Mouse (Mus musculus): Measurements from ENCODE around the gene Dcun1d4.

Dcun1d4 gene

GRCm38 (mm10) chr5:73498559-73498958, 17.8 kb downstream of the Dcun1d4 start:
- DNase-seq (ENCODE audit: low read depth), result no peak

- no peak for DNase-seq (ENCODE audit: low read depth)
Observed at GRCm38 (mm10) chr5:73500867-73501440, 20.2 kb downstream of the Dcun1d4 start.

GRCm38 (mm10) chr5:73502422-73502821, 21.6 kb downstream of the Dcun1d4 start:
- no peak for DNase-seq (ENCODE audit: low read depth)

GRCm38 (mm10) chr5:73503015-73503757, 22.4 kb downstream of the Dcun1d4 start:
- DNase-seq (ENCODE audit: low read depth), result no peak

- DNase-seq (ENCODE audit: low read depth), result no peak
Observed at GRCm38 (mm10) chr5:73511074-73511473, 30.3 kb downstream of the Dcun1d4 start.

GRCm38 (mm10) chr5:73512241-73512640, 31.4 kb downstream of the Dcun1d4 start:
- no peak for DNase-seq (ENCODE audit: low read depth)

- no peak for DNase-seq (ENCODE audit: low read depth)
Observed at GRCm38 (mm10) chr5:73512661-73513060, 31.9 kb downstream of the Dcun1d4 start.

- no peak for DNase-seq (ENCODE audit: low read depth)
Observed at GRCm38 (mm10) chr5:73514202-73514601, 33.4 kb downstream of the Dcun1d4 start.

GRCm38 (mm10) chr5:73517299-73517698, 36.5 kb downstream of the Dcun1d4 start:
- no peak for DNase-seq (ENCODE audit: low read depth)

- DNase-seq (ENCODE audit: low read depth), result no peak
Observed at GRCm38 (mm10) chr5:73518424-73519211, 37.8 kb downstream of the Dcun1d4 start.

GRCm38 (mm10) chr5:73520787-73521186, 40.0 kb downstream of the Dcun1d4 start:
- no peak for DNase-seq (ENCODE audit: low read depth)

- no peak for DNase-seq (ENCODE audit: low read depth)
Observed at GRCm38 (mm10) chr5:73523227-73523626, 42.4 kb downstream of the Dcun1d4 start.

- no peak for DNase-seq (ENCODE audit: low read depth)
Observed at GRCm38 (mm10) chr5:73524300-73525000, 43.6 kb downstream of the Dcun1d4 start.

GRCm38 (mm10) chr5:73532222-73532621, 51.4 kb downstream of the Dcun1d4 start:
- no peak for DNase-seq (ENCODE audit: low read depth)

GRCm38 (mm10) chr5:73532879-73533278, 52.1 kb downstream of the Dcun1d4 start:
- DNase-seq (ENCODE audit: low read depth), result no peak

- DNase-seq (ENCODE audit: low read depth), result no peak
Observed at GRCm38 (mm10) chr5:73537669-73538068, 56.9 kb downstream of the Dcun1d4 start.

GRCm38 (mm10) chr5:73538586-73539298, 57.9 kb downstream of the Dcun1d4 start:
- no peak for DNase-seq (ENCODE audit: low read depth)

GRCm38 (mm10) chr5:73539848-73540510, 59.2 kb downstream of the Dcun1d4 start:
- no peak for DNase-seq (ENCODE audit: low read depth)

GRCm38 (mm10) chr5:73540511-73540871, 59.7 kb downstream of the Dcun1d4 start:
- no peak for DNase-seq (ENCODE audit: low read depth)

- no peak for DNase-seq (ENCODE audit: low read depth)
Observed at GRCm38 (mm10) chr5:73544111-73544753, 63.4 kb downstream of the Dcun1d4 start.

GRCm38 (mm10) chr5:73545641-73546040, 64.8 kb downstream of the Dcun1d4 start:
- no peak for DNase-seq (ENCODE audit: low read depth)
